Mouse (Mus musculus) embryonic stem cell, embryonic (primary cell): ENCODE measurements around the gene Arhgap33.

Experiments
- CTCF ChIA-PET, 4 experiments: fragments of 300-600 bp in 2 of 4; fragments of 350-600 bp in 2 of 4; sonication (Branson Sonifier 250); formaldehyde crosslinking; loops; one replicate each; lab custom pipeline; 2022; ENCODE audit warnings: inconsistent platforms in 2 of 4; lab: Charles Lee
- POLR2A ChIA-PET, 4 experiments: fragments of 300-600 bp in 2 of 4; fragments of 350-600 bp in 2 of 4; sonication (Branson Sonifier 250); formaldehyde crosslinking; loops; one replicate each; lab custom pipeline; 2022; ENCODE audit warnings: antibody characterized with exemption in 4 of 4, inconsistent platforms in 1 of 4; lab: Charles Lee

Arhgap33 gene

GRCm38 (mm10) chr7:30534633-30535577 is at the start of gene Arhgap33:
Gene Arhgap33 (minus strand): TSS chr7:30535060.
- CTCF ChIA-PET: interaction anchor here (0.5 to 1.5 kb wide), 5 partner anchors 17 to 422 kb away, joined by 3 to 7 read pairs (median 3); partner anchors contain the start of genes Hspb6 (in 1 of the 4), Prodh2 (in 1 of the 4), Proser3 (in 1 of the 4) and Usf2 (in 1 of the 4)
- POLR2A ChIA-PET: interaction anchor here in 3 of 4 experiments (0.6 to 2.2 kb wide), 10 partner anchors 16 to 254 kb away, joined by 3 to 7 read pairs (median 4); partner anchors contain the start of genes Hspb6 (in 2 of the 3), Proser3 (in 2 of the 3), Gm49396 (in 1 of the 3) and U2af1l4 (in 1 of the 3)

DNA sequence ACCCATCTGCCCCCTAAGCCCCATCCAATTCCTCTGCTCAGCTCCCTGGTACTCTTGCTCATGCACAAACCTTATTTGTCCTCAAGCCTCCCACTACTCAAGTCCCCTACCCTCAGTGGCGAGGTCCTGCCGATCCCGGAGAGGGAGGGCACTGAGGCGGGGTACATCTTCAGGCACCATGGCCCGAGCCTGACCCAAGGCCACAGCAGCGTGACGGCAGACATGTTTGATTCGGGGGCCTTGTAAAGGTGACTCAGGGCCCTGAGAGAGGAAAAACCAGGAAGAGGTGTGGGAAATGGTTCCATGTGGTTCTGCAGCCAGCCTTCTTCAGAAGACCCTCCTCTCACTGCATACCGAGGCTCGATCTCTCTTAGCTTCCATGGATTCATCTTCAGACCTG is 49.5 kb upstream of the Arhgap33 start:
- CTCF ChIA-PET: interaction anchor here in 1 of 4 experiments (1.0 kb wide), 1 partner anchor 29 kb away, joined by 3 read pairs; no protein-coding TSS in a partner anchor
- POLR2A ChIA-PET: interaction anchor here in 3 of 4 experiments (0.6 to 12.5 kb wide), 10 partner anchors 8 to 51 kb away, joined by 3 to 149 read pairs (median 6); partner anchors contain the start of genes Gm49396 (in 1 of the 3), Psenen (in 1 of the 3) and U2af1l4 (in 1 of the 3)

DNA sequence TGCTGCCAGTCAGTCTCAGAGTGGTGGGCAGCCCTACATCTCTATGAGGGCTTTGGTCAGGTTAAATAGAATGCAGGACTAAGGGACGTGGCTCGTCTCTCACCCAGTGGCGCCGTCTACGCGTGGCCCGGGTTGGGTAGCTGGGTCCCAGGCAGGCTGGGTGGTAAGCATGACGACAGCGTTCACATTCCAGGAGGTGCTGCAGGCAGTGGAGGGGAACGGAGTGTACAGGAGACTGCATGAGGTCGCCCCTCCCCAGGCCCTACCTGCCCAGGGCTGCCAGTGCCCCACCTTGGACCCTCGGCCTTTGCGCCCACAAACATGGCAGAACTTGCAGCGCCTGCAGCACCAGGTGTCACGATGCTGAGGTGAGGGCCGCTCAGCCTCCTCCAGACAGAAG is 46.7 kb upstream of the Arhgap33 start:
- CTCF ChIA-PET: interaction anchor here in 1 of 4 experiments (0.6 kb wide), 1 partner anchor 1640 kb away, joined by 3 read pairs; no protein-coding TSS in a partner anchor

DNA sequence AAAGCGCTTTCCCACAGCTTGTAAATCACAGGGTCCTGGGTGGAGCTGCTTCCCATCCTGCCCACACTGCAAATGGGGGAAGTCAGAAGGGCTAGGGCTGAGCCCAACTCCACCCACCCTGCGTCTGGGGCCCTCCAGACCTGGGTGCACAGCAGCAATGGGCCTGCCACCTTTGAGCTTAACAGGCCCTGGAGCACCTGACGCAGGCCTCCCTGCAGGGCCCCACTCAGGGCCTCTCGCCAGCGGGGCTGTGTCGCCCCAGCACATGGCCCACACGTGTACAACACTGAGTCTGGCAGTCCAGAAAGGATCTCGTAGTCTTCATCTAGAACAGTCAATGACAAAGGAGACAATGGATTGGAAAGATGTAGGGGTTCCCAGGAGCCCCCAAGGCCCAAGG is 45.1 kb upstream of the Arhgap33 start:
- ChIA-PET POLR2A (interaction anchor here in 3 of 4 experiments (0.8 to 12.5 kb wide), 9 partner anchors 7 to 29 kb away, joined by 3 to 149 read pairs (median 5); partner anchors contain the start of genes Gm49396 (in 1 of the 3), Psenen (in 1 of the 3) and U2af1l4 (in 1 of the 3)), CTCF (interaction anchor here in 1 of 4 experiments (1.3 kb wide), 1 partner anchor 28 kb away, joined by 3 read pairs; no protein-coding TSS in a partner anchor)

More for the DNA sequence above, 46.7 kb upstream of the Arhgap33 start:
- POLR2A ChIA-PET: interaction anchor here in 3 of 4 experiments (0.8 to 12.5 kb wide), 10 partner anchors 9 to 179 kb away, joined by 3 to 149 read pairs (median 5); partner anchors contain the start of genes Hspb6 (in 2 of the 3) and Proser3 (in 2 of the 3)

- ChIA-PET CTCF (interaction anchor here in 1 of 4 experiments (1.7 kb wide), 1 partner anchor 16 kb away, joined by 5 read pairs; the partner anchor contains the start of gene Kmt2b), POLR2A (interaction anchor here in 3 of 4 experiments (0.6 to 11.1 kb wide), 17 partner anchors 8 to 292 kb away, joined by 3 to 149 read pairs (median 4); partner anchors contain the start of genes Gm49396 (in 2 of the 3), Kmt2b (in 2 of the 3), Psenen (in 2 of the 3) and U2af1l4 (in 2 of the 3))
Measured at GRCm38 (mm10) chr7:30572969-30573368, 38.1 kb upstream of the Arhgap33 start.

- ChIA-PET POLR2A (interaction anchor here in 3 of 4 experiments (0.6 to 11.1 kb wide), 19 partner anchors 9 to 292 kb away, joined by 3 to 149 read pairs (median 4); partner anchors contain the start of genes Gm49396 (in 2 of the 3), Kmt2b (in 2 of the 3), Proser3 (in 2 of the 3) and Psenen (in 2 of the 3)), CTCF (interaction anchor here in 1 of 4 experiments (1.7 kb wide), 1 partner anchor 16 kb away, joined by 5 read pairs; the partner anchor contains the start of gene Kmt2b)
Measured at GRCm38 (mm10) chr7:30572389-30572788, 37.5 kb upstream of the Arhgap33 start.

- POLR2A ChIA-PET: interaction anchor here (0.7 to 11.1 kb wide), 21 partner anchors 8 to 485 kb away, joined by 3 to 149 read pairs (median 5); partner anchors contain the start of genes Hspb6 (in 2 of the 4), Kmt2b (in 2 of the 4), Proser3 (in 2 of the 4) and Lin37 (in 1 of the 4)
- CTCF ChIA-PET: interaction anchor here in 3 of 4 experiments (0.5 to 1.9 kb wide), 5 partner anchors 10 to 296 kb away, joined by 3 to 7 read pairs (median 3); no protein-coding TSS in a partner anchor
Measured at GRCm38 (mm10) chr7:30567555-30567954, 32.7 kb upstream of the Arhgap33 start.

DNA sequence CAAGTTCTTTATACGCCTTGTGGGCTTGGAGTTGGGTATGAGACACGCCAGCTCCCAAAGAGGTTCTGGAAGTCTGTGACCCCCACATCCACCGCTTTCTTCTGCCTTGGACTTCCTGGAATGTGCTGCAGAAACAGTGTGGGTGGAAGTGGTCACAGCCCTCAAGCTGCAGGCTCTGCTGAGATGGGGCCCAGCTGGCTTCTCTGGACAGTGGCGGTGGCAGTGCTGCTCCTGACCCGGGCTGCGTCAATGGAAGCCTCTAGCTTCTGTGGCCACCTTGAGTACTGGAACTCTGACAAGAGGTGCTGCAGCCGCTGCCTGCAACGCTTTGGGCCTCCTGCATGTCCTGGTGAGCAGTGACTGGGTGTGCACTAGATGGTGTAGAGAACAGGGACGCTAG is 31.2 kb upstream of the Arhgap33 start:
- POLR2A ChIA-PET: interaction anchor here in 3 of 4 experiments (0.5 to 11.1 kb wide), 12 partner anchors 8 to 84 kb away, joined by 3 to 149 read pairs (median 8); partner anchors contain the start of genes Kmt2b (in 2 of the 3), Cox6b1 (in 1 of the 3), Hspb6 (in 1 of the 3) and Lin37 (in 1 of the 3)
- CTCF ChIA-PET: interaction anchor here in 1 of 4 experiments (1.9 kb wide), 1 partner anchor 8 kb away, joined by 4 read pairs; no protein-coding TSS in a partner anchor

- ChIA-PET POLR2A (interaction anchor here in 1 of 4 experiments (1.8 to 2.2 kb wide), 3 partner anchors 9 to 15 kb away, joined by 5 to 20 read pairs (median 12); no protein-coding TSS in a partner anchor), CTCF (no interaction called here)
Measured at GRCm38 (mm10) chr7:30564970-30565571, 30.2 kb upstream of the Arhgap33 start, which contains the start of gene Igflr1. Gene Igflr1 (plus strand): TSS chr7:30565427.

DNA sequence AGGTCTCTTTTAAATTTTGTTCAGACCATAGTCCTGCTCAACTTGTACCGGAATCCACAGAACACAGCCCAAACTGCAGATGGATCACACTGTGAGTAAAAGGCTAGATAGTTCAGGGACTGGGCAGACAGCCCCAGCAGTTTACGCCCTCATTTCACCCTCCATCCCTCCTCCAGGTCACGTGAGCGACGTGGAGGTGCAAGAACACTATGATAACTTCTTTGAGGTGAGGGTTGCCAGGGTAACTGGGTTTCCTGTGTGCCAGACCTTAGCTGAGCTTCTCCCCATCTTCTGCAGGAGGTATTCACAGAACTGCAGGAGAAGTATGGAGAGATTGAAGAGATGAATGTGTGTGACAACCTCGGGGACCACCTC is 29.0 kb upstream of the Arhgap33 start:
- ChIA-PET CTCF (interaction anchor here in 1 of 4 experiments (1.4 kb wide), 1 partner anchor 44 kb away, joined by 6 read pairs; no protein-coding TSS in a partner anchor), POLR2A (interaction anchor here in 3 of 4 experiments (1.0 to 2.9 kb wide), 13 partner anchors 9 to 101 kb away, joined by 3 to 20 read pairs (median 5); partner anchors contain the start of genes Cox6b1 (in 1 of the 3), Haus5 (in 1 of the 3), Hspb6 (in 1 of the 3) and Proser3 (in 1 of the 3))

DNA sequence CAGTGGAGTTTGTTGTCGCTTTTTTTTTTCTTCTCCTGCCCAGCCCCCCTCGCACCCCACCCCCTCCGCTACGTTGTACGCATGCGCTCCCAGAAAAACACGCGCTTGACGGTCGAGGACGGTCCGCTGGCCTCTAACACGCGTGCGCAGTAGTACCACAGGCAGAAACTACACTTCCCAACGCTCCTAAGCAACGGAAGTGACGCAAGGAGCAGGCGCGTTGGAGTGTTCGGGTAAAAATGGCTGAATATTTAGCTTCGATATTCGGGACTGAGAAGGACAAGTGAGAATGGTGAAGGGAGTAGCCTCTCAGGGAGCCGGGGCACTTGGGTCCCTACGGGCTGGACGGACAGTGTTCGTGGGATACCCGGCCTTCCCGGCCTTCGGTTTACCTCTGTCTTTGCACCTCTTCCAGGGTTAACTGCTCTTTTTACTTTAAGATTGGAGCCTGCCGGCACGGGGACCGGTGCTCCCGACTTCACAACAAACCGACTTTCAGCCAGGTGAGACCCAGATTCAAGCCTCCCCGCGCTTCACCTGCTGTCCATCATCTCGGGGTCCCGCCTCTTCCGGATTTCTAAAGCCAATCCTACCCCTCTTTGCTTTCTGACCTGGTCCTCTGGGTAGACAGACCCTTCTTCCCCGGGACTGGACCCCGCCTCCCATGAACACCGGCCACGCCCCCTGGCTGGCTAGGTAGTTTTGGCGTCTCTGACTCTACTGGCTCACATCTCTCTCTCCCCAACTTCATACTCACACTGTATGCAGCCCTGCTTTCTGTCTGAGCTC is 28.5 kb upstream of the Arhgap33 start, which contains the start of the genes U2af1l4, Gm49396 and Psenen:
Gene U2af1l4 (plus strand): TSS at position 185 of the 789 bp plus-strand sequence.
Gene Gm49396 (plus strand): TSS at position 228 of the 789 bp plus-strand sequence.
Gene Psenen (minus strand): TSS at position 511 of the 789 bp plus-strand sequence.
- ChIA-PET CTCF (interaction anchor here (0.5 to 1.4 kb wide), 7 partner anchors 11 to 410 kb away, joined by 3 to 8 read pairs (median 4); partner anchors contain the start of genes Hspb6 (in 1 of the 4), Lsr (in 1 of the 4) and Proser3 (in 1 of the 4)), POLR2A (interaction anchor here in 3 of 4 experiments (0.9 to 2.9 kb wide), 25 partner anchors 10 to 580 kb away, joined by 3 to 32 read pairs (median 4); partner anchors contain the start of genes Hspb6 (in 2 of the 3), Proser3 (in 2 of the 3), Cox6b1 (in 1 of the 3) and Haus5 (in 1 of the 3))

GRCm38 (mm10) chr7:30562526-30563116 is 27.8 kb upstream of the Arhgap33 start:
- CTCF ChIA-PET: interaction anchor here (0.5 to 1.4 kb wide), 6 partner anchors 10 to 227 kb away, joined by 3 to 6 read pairs (median 4); partner anchors contain the start of genes Hspb6 (in 1 of the 4) and Proser3 (in 1 of the 4)
- POLR2A ChIA-PET: interaction anchor here in 3 of 4 experiments (0.8 to 2.9 kb wide), 24 partner anchors 10 to 1437 kb away, joined by 3 to 32 read pairs (median 4); partner anchors contain the start of genes Hspb6 (in 2 of the 3), Proser3 (in 2 of the 3), Cox6b1 (in 1 of the 3) and Kmt2b (in 1 of the 3)

DNA sequence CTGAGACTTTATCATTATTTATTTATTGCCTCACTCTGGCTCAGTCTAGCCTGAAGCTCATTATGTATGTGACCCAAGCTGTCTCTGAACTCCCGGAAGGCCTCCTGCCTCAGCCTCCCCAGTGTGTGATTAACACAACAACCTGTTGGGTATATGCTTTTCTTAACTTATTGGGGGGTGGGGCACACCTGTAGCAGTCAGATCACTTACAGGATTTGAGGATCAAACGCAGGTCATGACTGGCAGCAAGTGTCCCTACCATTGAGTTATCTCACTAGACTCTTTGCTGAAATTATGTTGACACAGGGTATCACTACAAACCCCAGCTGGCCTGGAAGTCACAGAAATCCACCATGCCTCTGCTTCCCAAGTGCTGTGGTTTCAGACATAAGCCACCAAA is 25.4 kb upstream of the Arhgap33 start:
- CTCF ChIA-PET: no interaction called here
- POLR2A ChIA-PET: interaction anchor here in 2 of 4 experiments (0.5 to 4.0 kb wide), 6 partner anchors 8 to 280 kb away, joined by 3 to 29 read pairs (median 4); partner anchors contain the start of genes Hspb6 (in 1 of the 2), Kmt2b (in 1 of the 2), Proser3 (in 1 of the 2) and Thap8 (in 1 of the 2)

DNA sequence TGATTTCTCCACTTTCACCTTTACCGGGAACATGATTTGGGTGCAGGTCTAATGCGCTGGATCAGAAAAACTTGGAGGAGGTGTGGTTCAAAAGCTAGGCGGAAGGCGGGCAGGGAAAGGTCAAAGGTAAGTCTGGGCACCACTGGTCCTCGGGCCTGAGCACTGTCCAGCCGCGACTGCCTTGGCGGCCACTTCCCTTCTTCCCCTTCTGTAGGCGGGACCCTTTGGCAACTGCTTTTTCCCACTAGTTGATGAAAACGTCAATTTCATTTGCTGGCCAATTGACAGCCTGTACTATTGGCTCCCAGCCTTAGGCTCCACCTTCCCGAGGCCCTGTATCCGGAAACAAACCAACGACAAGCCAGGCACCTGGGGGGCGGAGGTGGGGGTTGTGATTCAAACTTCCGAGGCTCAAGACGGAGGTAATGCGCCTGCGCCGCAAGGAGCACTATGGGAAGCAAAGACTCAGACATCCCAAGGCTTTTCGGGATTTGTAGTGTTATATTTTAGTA is 24.6 kb upstream of the Arhgap33 start, which contains the start of gene Lin37:
Gene Lin37 (minus strand): TSS at position 396 of the 512 bp plus-strand sequence.
- ChIA-PET POLR2A (interaction anchor here in 3 of 4 experiments (0.6 to 4.0 kb wide), 6 partner anchors 8 to 279 kb away, joined by 3 to 29 read pairs (median 4); partner anchors contain the start of genes Kmt2b (in 1 of the 3), Thap8 (in 1 of the 3) and Wdr62 (in 1 of the 3)), CTCF (interaction anchor here in 1 of 4 experiments (0.6 kb wide), 1 partner anchor 17 kb away, joined by 3 read pairs; no protein-coding TSS in a partner anchor)
